Mouse (Mus musculus): ENCODE measurements around the gene Olfr239. TPM values are rescaled to one million over a fixed set of nuclear protein-coding genes. Genes with fewer than 3 reads are reported as not detected.
"Not testable (repeated sequence)": the region's sequence is repeated elsewhere in the genome, so short reads cannot be mapped to it uniquely, and the experiment has no call there.

The Olfr239 gene
- not detected in 2 replicates for polyA plus RNA-seq (2012; rRNA removed)

- not testable (repeated sequence) for DNase-seq (ENCODE audit: low read depth, low spot score)
- WGBS = no CpG with 5 or more reads among the region's 2 CpGs
Measured at GRCm38 (mm10) chr17:33191002-33191401, at the start of gene Olfr239. Gene Olfr239 (plus strand): TSS chr17:33191302.

GRCm38 (mm10) chr17:33168147-33168546 is 23.0 kb upstream of the Olfr239 start, which contains the start of gene Olfr55:
Gene Olfr55 (plus strand): TSS chr17:33168447.
- 85% methylated on average over 1 of the region's 1 CpGs for WGBS

GRCm38 (mm10) chr17:33221590-33221989 is 30.5 kb downstream of the Olfr239 start, which contains the start of gene Olfr1564:
Gene Olfr1564 (minus strand): TSS chr17:33221690.
- DNase-seq (ENCODE audit: low read depth, low spot score) = no peak

More at GRCm38 (mm10) chr17:33168147-33168546, 23.0 kb upstream of the Olfr239 start, which contains the start of gene Olfr55:
- DNase-seq (ENCODE audit: low read depth, low spot score) = not testable (repeated sequence)

GRCm38 (mm10) chr17:33236646-33237045 is 45.5 kb downstream of the Olfr239 start:
- not testable (repeated sequence) for DNase-seq (ENCODE audit: low read depth, low spot score)
- WGBS = 97% methylated on average over 1 of the region's 1 CpGs

More at GRCm38 (mm10) chr17:33221590-33221989, 30.5 kb downstream of the Olfr239 start, which contains the start of gene Olfr1564:
- WGBS = 80% methylated on average over 2 of the region's 2 CpGs

Other genes starting within 250 kb of the Olfr239 start
- gene Cyp4f13, start 243.9 kb upstream of the Olfr239 start, polyA plus RNA-seq (2012; rRNA removed) = 60.1 and 94.9 TPM in 2 replicates
- 1.7 and 2.0 TPM in 2 replicates for gene Zfp472, start 225.5 kb upstream of the Olfr239 start, polyA plus RNA-seq (2012; rRNA removed)
- gene Zfp952, start 198.2 kb upstream of the Olfr239 start, polyA plus RNA-seq (2012; rRNA removed) = 2.2 and 3.0 TPM in 2 replicates
- 0.42 and 0.75 TPM in 2 replicates for gene Zfp763, start 157.9 kb upstream of the Olfr239 start, polyA plus RNA-seq (2012; rRNA removed)
- gene 4921501E09Rik, start 123.2 kb upstream of the Olfr239 start, polyA plus RNA-seq (2012; rRNA removed) = not detected in 2 replicates
- 1.1 and 1.4 TPM in 2 replicates for gene Zfp563, start 102.0 kb upstream of the Olfr239 start, polyA plus RNA-seq (2012; rRNA removed)
- gene Morc2b, start 51.6 kb upstream of the Olfr239 start, polyA plus RNA-seq (2012; rRNA removed) = not detected in 2 replicates
- not detected in 2 replicates for gene Olfr55, start 22.9 kb upstream of the Olfr239 start, polyA plus RNA-seq (2012; rRNA removed)
- not detected in 2 replicates for gene Olfr1564, start 30.4 kb downstream of the Olfr239 start, polyA plus RNA-seq (2012; rRNA removed)
- 0.79 and 1.1 TPM in 2 replicates for gene Zfp955a, start 63.8 kb downstream of the Olfr239 start, polyA plus RNA-seq (2012; rRNA removed)
- gene Olfr63, start 73.4 kb downstream of the Olfr239 start, polyA plus RNA-seq (2012; rRNA removed) = not detected in 2 replicates
- 0.89 and 1.7 TPM in 2 replicates for gene Zfp955b, start 98.2 kb downstream of the Olfr239 start, polyA plus RNA-seq (2012; rRNA removed)
- 0.63 and 0.89 TPM in 2 replicates for gene Zfp81, start 167.6 kb downstream of the Olfr239 start, polyA plus RNA-seq (2012; rRNA removed)
- gene Zfp101, start 203.3 kb downstream of the Olfr239 start, polyA plus RNA-seq (2012; rRNA removed) = 1.1 and 2.6 TPM in 2 replicates
- 0.08 TPM in 1 of 2 replicates, not detected in the other for gene Actl9, start 241.6 kb downstream of the Olfr239 start, polyA plus RNA-seq (2012; rRNA removed)

Data from large intestine, adult 2 months (tissue).